Mouse (Mus musculus): Measurements from ENCODE around the gene Abcb1b.

DNA sequence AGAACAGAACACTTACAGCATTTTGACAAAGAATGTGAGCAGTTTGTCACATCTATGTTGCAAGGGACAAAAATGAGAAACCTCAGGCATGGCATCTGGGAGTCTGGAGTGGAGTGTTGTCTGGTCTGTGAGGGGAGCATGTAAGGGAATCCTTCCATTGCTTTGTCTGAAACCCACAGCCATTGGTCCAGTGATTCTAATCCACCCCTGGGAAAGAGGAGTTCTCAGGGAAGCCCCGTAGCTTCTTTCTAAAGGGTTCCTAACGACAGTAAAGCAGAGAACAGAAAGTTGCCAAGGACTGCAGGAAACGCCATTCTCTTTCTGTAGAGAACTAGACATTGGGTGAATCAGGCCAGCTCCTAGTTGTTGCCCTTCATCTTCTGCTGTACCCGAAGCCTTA is 52.9 kb downstream of the Abcb1b start:
- no peak for TF ChIP-seq CTCF (IDR thresholded peaks at IDR 0.05; ENCODE audit: borderline replicate concordance, insufficient read depth, low read depth, low read length)
- TF ChIP-seq POLR2A (IDR thresholded peaks at IDR 0.05; ENCODE audit: borderline replicate concordance, insufficient read depth, low read length) = no peak

Data from cerebellum, adult 2 months (tissue).